Mouse (Mus musculus) testis, postnatal 14 days (tissue): ENCODE results near the gene Ikzf5.
A peak's percentile ranks its signal among the peaks of the same experiment; 100 is the strongest.
"Not testable (repeated sequence)": the region's sequence is repeated elsewhere in the genome, so short reads cannot be mapped to it uniquely, and the experiment has no call there.

Experiments used
- DNase-seq: peaks from one replicate; pipeline ENCODE4 v3.0.0; 2021; ENCODE audit warnings: low spot score

Ikzf5 gene

DNA sequence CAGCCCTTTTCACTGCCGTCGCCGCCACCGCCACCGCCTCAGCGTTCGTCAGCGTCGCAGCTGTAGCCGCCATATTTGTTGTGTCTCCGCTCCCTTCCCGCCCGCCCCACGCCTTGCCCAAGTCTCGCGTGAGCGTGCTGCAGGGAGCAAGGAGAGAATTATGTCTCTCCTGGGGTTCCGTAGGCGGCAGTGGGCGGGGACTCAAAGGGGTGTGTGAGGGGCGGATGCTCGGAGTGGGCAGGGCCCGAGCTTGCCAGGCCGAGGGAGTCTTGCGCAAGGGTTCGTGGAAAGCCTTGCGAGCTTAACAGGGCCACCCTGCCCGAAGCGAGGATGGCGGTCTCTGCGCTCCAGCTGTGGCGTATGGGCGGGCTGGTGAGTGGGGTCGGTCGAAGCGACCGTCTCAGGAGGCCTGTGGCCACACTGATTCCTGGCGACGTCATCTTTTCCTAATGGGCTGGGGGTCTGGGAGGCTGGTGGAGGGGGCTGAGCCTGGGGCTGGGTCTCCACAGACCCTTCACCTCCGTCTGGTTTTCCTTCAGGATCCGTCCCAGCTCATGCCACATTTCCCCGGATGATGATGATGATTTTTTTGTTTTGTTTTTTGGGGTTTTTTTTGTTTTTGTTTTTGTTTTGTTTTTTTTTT, at the start of gene Ikzf5, which contains the start of gene Acadsb:
Gene Ikzf5, minus strand, starts transcription at position 106 of the 643 bp plus-strand sequence.
Gene Acadsb, plus strand, starts transcription at position 186 of the 643 bp plus-strand sequence.
- peak; percentile 99 for DNase-seq

DNA sequence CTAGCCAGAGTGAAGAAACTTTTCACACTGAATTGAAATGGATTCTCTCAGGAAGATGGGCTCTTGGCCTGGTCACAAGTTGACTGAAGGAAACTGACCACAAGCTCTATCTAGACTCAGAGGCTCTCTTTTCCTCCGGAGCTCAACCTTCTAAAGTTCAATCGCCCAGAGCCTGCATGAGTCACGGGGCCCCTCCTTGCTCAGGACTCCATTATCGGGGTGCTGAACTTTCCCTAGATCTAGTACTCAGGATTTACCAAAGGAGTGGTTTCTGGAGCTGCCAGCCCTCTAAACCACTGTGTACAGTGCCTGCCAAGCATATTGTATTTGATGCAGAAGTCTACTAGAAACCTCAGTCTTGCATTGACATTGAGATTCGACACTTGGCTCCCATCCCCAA, 46.4 kb upstream of the Ikzf5 start:
- DNase-seq: no peak

DNA sequence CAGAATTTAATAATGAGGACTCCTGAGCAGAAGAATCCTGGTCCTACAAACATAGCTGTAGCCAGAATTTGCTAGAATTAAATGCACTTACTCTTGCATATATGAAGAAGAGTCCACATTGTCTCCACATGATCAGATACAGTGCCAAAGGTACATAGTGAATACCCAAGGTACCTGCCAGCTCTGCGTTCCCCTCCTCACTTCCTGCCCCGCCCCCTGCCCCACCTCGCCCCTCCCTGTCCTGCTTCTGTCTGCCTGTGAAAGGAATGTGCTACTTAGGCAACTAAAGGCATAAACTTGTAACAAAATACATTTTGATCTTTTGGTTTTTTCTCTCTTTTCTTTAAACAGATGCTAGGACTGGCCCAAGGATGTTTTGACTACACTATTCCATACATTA, 26.7 kb upstream of the Ikzf5 start:
- no peak for DNase-seq

DNA sequence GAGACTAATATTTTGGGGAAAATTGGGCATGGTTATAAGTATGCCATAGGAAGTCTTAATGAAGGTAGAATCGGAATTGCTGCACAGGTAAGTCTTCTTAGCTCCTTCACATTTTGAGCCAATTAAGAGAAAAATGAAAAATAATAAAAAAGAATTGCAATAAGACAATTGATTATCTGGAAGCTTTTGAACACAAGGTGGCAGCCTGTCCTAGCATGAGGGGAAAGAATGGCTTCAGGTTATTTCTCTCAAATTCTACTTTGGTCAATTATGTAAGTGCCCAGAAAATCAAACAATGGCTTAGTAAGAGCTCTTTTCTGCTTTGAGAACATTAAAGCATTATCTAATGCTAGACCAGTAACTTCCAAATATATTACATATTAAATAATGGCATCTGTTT, 24.0 kb upstream of the Ikzf5 start:
- no peak for DNase-seq

DNA sequence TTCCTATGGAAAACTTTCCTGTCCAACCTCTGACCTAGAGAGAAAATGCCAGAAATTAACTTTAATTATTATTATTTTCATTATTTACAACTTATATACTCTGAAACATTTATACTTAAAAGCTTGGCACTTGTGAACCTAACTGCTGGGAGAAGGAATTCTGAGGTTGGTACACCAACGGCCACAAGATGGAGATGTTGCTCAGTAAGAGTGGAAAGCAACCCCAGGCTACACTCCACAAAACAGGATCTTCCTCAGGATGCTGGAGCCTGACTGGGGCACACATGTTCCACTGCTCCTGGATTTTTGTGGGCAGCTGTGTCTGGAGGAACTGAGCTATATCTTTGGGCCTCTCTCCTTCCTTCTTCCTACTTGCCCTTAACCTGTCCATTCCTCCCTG, 21.9 kb upstream of the Ikzf5 start:
- no peak for DNase-seq

DNA sequence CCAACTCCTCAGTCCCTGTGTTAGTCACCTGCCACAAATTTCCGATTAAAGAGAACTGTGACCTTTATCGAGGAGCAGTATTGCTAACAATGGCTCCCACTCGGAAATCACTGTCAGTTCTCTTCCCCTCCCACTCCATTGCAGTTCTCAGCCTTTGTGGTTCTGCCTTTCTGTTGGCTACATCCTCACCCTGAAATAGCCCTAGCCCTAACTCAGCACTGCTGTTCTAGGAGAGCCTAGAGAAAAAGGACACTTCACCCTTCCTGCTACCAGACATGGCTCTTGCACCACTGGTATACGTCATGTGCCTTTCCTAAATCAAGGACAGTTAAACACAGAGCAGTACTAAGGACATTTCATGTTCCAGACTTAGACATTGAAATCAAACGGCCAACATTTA, 17.0 kb upstream of the Ikzf5 start:
- DNase-seq: no peak

DNA sequence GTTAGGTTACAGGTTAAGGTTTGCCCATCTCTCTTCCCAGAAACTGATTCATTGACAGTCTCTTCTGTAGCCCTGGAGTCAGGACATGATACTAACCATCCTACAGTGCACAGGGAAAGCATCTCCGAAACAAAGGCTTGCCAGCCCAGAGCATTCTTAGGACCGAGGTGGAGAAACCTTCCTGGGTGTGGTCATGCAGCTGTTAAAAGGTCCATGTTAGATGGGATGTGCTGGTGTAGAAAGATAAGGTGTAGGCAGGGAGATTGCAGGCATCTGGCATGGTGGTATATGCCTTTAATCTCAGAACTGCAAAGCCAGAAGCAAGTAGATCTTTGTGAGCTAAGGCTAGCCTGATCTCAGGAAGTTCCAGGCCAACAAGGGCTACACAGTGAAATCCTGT, 14.6 kb upstream of the Ikzf5 start:
- DNase-seq: no peak

DNA sequence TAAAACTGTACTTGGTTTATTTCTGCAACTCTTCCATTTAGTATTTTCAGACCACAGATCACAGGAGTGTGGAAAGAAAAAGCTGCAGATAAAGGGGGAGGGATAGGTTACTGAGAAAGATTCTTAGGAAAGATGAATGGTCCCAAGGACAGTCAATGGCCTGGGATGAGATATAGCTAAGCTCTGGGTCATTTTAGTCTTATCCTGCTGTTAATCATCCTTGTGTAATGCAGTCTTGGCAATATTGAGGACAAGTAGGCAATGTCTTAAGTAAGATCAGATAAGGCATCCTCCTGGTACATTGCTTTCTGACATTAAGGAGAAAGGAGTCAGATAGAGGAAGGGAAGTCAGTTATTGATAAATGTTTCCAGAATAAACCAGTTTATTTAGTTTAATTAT, 7.3 kb upstream of the Ikzf5 start:
- no peak for DNase-seq

DNA sequence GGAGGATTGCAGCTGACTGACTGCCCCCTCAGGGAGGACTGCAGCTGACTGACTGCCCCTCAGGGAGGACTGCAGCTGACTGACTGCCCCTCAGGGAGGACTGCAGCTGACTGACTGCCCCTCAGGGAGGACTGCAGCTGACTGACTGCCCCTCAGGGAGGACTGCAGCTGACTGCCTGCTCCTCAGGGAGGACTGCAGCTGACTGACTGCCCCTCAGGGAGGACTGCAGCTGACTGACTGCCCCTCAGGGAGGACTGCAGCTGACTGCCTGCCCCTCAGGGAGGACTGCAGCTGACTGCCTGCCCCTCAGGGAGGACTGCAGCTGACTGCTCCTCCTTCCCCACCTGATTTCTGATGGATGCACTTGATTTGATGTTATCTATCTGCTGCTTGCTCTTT, 6.4 kb upstream of the Ikzf5 start:
- DNase-seq: not testable (repeated sequence)

DNA sequence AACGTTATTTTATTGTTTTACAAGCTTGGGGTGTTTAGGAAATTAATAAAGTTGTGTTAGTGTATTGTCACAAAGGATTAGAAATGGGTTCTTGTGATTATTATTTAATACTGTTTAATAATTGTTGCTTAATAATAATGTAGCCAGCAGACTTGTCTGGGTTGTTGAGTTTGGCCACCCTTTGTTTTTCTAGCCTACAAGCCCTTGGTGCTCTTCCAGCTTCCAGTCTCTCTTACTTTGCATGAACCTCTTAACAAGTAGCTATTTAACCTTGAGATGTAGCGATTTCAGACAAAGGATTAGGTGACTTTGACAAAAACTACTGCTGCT, 1.6 kb upstream of the Ikzf5 start:
- DNase-seq: no peak

DNA sequence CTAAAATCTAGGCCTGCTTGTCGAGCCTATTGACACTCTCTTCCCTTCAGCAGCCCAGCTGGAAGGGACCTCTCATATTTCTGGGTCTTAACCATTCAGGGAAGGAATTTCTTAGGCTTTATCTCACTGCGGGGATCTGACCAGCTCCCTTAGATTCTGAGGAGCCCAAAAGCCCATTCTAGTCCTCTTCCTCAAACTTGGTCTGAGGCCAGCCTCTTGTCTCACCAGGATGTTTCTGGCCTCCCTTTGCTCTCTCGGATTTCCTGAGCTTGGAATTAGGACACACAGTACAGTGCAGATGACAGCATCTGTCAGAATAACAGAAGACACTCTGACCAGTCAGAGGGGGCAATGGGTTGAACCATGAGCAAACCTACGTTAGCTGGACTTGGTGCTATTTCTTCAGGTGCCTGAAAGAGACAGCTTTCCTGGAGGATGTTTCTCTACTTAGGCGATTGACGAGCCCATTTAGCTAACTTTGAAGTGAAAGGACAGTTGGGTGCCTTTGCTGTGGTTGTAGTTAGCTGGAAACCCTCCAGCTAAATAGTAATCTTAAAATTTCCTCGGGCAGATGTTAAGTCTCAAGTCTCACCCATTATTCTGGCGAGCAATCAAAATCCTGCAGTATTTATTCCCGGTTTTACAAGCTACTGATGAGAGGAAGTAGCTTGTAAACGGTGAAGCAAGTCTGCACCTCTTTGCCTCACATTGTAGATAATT, 1.1 kb upstream of the Ikzf5 start:
- DNase-seq: peak; percentile 16

DNA sequence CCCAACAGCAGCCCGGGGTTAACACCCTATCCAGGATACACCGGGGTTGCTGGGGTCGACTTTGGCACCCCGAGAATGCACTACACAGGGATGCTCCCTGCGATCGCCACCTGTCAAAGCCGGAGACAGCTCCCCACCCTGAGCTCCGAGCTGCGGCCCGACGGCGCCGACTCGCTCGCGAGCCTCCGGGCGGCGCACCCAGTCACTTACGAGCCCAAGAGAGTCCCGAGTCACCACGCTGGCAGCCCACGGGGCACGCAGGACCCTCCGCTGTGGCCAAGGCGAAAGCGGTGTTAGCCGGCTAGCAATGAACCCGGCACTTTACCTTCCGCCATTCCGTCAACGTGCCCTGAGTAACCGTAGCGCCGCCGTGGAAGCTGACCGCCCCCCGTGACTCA, 334 bp downstream of the Ikzf5 start:
- DNase-seq: no peak

DNA sequence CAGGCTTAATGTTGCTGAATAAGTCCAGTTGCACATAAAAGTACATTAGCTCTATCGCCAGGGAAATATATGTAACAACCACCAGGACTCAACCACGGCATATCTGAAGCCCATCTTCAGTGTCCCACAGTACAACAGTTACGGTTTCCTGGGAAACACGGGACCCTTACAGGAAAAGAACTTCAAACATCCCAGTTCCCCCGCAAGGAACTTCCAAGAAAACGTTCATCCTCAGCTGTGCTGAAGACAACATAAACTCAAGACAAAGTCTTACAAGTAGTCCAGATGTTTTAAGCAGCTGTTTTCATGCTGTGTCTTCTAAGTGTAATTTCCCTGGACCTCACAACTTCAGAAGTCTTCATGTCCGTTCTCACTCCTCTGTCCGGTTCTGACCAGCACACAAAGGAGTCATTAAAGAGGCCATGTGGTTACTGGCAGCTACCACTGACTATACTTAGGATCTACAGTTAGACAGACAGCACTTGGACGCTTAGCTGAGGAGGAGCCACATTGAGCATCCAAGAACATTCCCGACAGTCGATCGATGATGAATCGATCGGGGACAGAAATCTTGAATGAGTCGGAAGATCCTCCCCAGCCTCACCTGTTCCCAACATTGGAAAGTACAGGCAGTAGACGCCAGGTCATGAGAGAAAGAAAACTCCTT, 867 bp downstream of the Ikzf5 start:
- no peak for DNase-seq

DNA sequence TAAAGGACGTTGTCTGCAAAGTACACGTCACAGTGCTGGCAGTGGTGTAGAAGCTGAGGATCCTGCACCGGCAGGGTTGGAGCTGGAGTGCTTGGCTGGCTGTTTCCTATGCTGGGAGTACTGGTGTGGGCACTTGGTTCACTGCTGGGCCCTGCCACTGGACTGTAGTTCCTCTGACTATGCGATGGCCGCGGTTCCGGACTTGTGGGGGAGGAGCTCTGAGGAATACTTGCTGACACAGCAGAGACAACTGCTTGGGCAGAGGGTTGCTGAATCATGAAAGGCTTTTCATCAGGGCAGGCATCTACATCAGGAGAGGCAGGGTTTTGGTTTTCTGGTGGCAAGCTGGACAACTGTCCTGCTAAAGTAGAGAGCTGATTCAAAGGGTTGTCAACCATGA, 18.6 kb downstream of the Ikzf5 start:
- not testable (repeated sequence) for DNase-seq

DNA sequence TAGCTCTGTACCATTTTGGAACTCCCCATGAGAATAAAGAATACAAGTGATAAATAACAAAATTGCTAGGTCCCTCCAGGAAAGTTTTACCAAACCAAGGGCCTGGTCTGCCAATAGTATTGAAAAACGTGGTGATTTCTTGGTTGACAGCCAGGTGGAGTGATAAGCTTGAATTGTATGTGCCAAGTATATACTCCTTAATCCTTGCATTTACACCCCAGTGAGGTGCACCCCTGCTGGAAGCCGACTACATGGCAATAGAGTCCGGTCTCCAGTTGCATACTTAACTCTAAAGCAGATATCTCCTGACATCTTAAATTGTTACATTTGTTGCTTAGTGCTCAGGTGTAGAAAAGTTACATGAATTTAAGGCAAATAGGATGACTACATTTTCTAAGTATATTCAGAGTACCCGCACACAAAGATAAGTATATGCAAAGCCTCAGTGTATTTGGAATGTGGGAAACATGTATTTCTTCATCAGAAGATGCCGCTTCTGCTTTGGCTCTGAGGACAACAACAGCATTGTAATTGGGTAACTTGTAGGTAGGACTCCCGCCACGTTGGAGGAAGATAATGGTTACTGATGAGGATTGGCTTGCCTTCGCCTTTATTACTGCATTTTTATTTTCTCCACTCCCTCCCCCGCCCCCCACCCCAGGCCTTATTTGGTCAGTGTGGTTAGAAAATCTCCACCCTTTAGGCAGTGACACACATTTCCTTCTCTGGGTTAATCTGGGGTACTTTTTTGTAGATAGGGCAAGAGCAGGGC, 38.3 kb downstream of the Ikzf5 start:
- DNase-seq: no peak

DNA sequence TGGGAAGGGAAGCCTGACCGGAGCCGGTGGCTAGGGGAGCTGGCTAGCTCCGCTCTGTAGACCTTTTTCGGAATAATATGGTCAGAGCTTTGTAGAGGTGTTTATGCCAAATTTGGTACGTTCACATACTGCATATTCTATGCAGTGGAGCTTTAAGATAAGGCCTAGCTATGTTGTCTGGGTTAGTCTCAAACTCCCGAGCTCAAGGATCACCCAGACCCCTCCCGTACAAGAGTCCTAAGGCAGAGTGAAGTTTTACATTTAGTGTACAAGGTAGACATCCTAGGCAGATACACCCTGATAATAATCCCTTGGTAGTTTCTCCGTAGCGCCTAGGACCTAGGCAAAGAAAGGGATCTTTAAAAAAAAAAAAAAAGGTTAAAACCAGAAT, 38.9 kb downstream of the Ikzf5 start:
- no peak for DNase-seq

DNA sequence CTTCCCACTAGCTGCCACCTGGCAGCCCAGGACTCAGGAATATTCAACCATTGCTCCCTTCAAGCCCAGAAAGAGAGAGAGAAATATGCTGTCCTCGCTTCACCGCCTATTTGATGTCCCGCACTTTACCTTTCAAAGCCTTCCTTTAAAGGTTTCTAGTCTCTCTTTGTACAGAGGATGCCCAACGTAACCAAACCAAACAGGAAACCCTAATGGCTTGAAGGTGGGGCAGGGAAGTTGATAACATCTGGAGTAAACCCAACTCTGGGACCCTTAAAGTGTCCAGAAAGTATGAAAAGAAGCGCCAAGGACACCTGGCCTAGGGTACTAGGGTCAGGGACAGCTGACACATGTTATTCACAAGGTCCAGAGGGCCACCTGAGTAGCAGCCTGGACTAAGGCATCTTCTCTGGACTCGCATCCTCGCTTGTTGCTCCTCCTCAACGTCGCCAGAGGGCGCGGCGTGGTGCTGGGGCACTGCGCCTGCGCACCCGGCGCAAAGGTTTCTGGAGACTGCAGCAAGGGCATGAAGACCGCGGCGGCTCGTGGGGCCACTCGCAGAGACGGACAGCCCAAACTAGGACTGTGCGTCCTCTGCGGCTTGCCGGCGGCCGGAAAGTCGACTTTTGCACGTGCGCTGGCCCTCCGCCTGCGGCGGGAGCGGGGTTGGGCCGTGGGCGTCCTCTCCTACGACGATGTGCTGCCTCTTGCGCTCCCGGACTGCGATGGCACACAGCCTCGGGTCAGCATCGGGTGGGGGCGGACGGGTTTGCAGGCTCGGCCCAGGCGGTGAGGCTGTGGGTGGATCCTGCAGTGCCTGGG, 39.5 kb downstream of the Ikzf5 start, which contains the start of gene Pstk:
Gene Pstk, plus strand, starts transcription at position 494 of the 822 bp plus-strand sequence.
- DNase-seq: peak; percentile 89

DNA sequence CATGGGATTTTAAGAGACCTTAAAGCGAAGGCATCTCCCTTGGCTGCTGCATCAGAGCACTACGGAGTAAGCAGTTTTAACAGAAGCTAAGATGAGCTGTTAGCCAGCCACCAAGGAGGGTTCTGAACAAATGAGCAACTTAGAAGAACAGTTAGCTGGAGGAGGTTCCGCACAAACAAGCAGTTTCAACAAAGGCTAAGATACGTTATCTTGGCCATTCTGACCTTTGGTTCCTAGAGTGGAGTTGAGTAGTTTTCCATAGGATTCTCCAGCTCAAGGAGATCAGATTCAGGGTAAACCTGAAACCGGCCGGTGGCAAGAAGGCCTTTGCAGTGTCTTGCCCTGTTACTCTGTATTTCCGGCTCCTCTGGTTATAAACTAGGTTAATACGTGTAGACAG, 46.2 kb downstream of the Ikzf5 start:
- no peak for DNase-seq

DNA sequence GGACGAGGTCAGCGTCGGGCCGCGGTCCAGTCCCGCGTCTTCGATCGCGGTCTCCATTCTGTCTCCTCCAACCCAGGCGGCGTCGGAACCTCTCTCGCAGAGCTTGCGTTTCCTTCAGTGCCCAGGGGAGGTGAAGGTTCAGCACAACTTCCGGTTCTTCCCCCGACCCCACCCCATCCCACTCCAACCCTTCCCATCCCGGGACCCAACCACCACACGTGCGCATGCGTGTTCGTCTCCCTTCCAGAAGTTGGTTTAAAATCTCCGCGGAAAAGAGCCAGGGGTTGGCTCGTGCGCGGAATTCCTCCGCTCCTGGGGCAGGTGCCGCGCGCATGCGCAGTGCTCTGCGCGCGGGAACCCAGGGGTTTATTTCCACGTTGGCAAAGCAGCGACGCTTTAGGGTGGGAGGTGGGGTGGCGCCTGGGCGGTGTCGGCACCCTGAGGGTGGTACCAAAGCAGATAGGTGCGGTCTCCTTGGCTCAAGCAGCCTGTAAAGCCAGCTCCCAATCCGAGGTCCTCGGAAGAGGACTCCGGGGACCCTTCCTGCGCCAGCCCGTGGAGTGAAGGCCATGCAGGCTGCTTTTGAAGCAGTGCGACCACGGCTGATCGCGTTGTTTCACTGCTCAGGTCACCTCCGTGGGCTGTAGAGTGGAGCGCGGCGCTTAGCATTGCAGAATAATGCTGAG, 47.6 kb downstream of the Ikzf5 start, which contains the start of gene 2310057M21Rik:
Gene 2310057M21Rik, minus strand, starts transcription at position 145 of the 686 bp plus-strand sequence.
- DNase-seq: peak; percentile 97

DNA sequence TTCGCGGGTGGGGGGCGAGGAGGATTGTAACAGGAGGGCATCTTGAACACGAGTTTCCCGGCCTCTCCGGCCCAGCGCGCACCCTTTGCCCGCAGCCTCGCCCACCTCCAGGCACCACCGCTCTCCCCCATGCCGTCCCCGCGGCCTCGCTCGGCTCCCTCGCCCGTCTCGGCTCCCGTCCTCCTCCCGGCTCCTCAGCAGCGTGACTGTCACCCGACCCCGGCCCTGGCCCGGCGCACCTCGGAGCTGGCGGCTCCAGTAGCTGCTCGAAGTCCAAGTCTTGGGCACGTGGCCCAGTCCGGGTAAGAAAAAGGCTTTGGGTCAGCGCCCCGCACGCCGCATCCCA, 48.1 kb downstream of the Ikzf5 start:
- DNase-seq: no peak

DNA sequence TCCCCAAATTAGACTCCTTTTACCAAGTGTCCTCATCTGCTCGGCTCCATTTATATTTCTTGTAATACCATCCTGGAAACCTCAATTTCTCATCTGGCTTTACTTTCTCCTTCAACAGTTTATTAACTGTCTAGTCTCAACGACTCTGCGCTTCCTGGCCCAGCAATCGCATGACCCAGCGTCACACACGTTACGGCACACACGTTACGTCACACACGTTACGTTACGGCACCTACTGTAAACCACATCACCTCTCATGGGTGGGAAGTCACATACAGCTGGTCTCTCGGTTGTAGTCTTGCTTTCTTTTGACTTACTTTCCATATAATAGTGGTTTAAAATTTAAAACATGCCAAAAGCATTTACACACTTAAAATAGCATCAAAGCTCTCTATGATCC, 54.2 kb downstream of the Ikzf5 start:
- no peak for DNase-seq
